Mouse (Mus musculus): Measurements from ENCODE around the gene Vmn1r125.
"Not testable (repeated sequence)": the region's sequence is repeated elsewhere in the genome, so short reads cannot be mapped to it uniquely, and the experiment has no call there.

Vmn1r125 gene

DNA sequence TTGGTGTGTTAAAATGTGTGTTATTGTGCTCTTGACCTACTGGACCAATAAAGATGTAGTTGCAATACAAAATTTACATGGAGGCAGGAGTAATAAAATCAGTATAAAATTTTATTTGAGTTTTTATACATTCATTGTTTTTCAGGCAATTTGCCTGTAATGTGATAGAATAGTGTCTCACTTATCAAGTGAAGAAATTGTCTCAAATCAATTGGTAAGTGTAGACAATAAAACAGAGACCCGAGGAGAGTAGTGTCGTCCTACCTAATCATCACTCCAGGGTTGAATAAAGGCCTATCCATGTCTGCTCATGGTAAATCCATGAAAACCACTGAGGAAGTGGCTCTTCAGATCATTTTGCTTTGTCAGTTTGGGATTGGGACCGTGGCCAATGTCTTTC, at the start of gene Vmn1r125:
Vmn1r125 (plus strand) TSS at position 301 of the 400 bp plus-strand sequence.
- in situ Hi-C loops (cut with MboI; ENCODE audit: low sequenced_read_pairs), result not testable (repeated sequence)

DNA sequence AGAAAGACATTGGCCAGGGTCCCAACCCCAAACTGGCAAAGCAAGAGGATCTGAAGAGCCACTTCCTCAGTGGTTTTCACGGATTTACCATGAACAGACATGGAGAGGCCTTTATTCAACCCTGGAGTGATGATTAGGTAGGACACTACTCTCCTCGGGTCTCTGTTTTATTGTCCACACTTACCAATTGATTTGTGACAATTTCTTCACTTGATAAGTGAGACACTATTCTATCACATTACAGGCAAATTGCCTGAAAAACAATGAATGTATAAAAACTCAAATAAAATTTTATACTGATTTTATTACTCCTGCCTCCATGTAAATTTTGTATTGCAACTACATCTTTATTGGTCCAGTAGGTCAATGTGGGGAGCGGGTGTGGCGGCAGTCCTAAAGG, 11.5 kb upstream of the Vmn1r125 start, which contains the start of gene Vmn1r124:
Vmn1r124 (minus strand) TSS at position 101 of the 400 bp plus-strand sequence.
- in situ Hi-C loops (cut with MboI; ENCODE audit: low sequenced_read_pairs), result not testable (repeated sequence)

DNA sequence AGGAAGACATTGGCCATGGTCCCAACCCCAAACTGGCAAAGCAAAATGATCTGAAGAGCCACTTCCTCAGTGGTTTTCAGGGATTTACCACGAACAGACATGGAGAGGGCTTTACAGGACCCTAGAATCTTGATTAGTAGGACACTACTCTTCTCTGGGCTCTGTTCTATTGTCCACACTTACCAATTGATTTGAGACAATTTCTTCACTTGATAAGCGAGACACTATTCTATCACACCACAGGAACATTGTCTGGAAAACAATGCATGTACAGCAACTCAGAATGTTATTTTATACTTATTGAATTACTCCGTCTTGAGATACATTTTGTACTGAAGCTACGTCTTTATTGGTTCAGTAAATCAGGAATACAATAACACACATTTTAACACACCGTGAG, 29.4 kb downstream of the Vmn1r125 start, which contains the start of gene Vmn1r126:
Vmn1r126 (minus strand) TSS at position 101 of the 400 bp plus-strand sequence.
- in situ Hi-C loops (cut with MboI; ENCODE audit: low sequenced_read_pairs), result not testable (repeated sequence)

DNA sequence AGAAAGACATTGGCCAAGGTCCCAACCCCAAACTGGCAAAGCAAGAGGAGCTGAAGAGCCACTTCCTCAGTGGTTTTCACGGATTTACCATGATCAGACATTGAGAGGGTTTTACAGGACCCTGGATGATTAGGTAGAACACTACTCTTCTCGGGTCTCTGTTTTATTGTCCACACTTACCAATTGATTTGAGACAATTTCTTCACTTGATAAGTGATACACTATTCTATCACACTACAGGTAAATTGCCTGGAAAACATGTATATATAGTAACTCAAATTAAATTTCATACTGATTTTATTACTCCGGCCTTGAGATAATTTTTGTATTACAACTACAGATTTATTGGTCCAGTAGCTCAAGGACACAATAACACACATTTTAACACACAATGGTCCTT, 47.8 kb downstream of the Vmn1r125 start, which contains the start of gene Vmn1r127:
Vmn1r127 (minus strand) TSS at position 101 of the 400 bp plus-strand sequence.
- in situ Hi-C loops (cut with MboI; ENCODE audit: low sequenced_read_pairs), result not testable (repeated sequence)
